Mouse (Mus musculus) hindbrain, embryonic 14.5 days (tissue): Measurements from ENCODE around the gene Alkbh3. TPM values are rescaled to one million over a fixed set of nuclear protein-coding genes. Genes with fewer than 3 reads are reported as not detected.

Source experiments
- ATAC-seq: fragments of 200-750 bp; cut with Nextera tagmentation; 2 replicates; pipeline ENCODE4 v1.8.0; 2017; ENCODE audit warnings: moderate number of reproducible peaks, mild to moderate bottlenecking, moderate TSS enrichment, moderate library complexity; ENCODE audit not compliant: low FRiP score
- DNase-seq: peaks from one replicate; pipeline ENCODE4 v3.0.0-alpha.2; 2015; ENCODE audit warnings: low spot score
- H3K27ac ChIP-seq: fragments of 300-500 bp; sonication (generic); 2 replicates; pipeline ENCODE4 v1.5.1; 2014; ENCODE audit warnings: mild to moderate bottlenecking, moderate library complexity
- H3K27me3 ChIP-seq: fragments of 300-500 bp; sonication (generic); 2 replicates; pipeline ENCODE4 v1.6.1; 2014; ENCODE audit warnings: mild to moderate bottlenecking, low read length, mixed read lengths; ENCODE audit not compliant: control insufficient read depth, insufficient read depth
- H3K36me3 ChIP-seq: fragments of 300-500 bp; sonication (generic); replicated peaks from 2 replicates; pipeline ENCODE4 v1.6.1; 2014; ENCODE audit not compliant: control insufficient read depth, insufficient read depth
- H3K4me1 ChIP-seq: fragments of 300-500 bp; sonication (generic); replicated peaks from 2 replicates; pipeline ENCODE4 v1.6.1; 2014; ENCODE audit warnings: antibody characterized with exemption, low read length, mixed read lengths; ENCODE audit not compliant: control insufficient read depth, insufficient read depth
- H3K4me2 ChIP-seq: fragments of 300-500 bp; sonication (generic); replicated peaks from 2 replicates; pipeline ENCODE4 v1.6.1; 2014; ENCODE audit warnings: mild to moderate bottlenecking, moderate library complexity
- H3K4me3 ChIP-seq: fragments of 300-500 bp; sonication (generic); replicated peaks from 2 replicates; pipeline ENCODE4 v1.5.1; 2014; ENCODE audit warnings: mild to moderate bottlenecking, low read length
- H3K9ac ChIP-seq: fragments of 300-500 bp; sonication (generic); 2 replicates; pipeline ENCODE4 v1.6.1; 2014
- H3K9me3 ChIP-seq: fragments of 300-500 bp; sonication (generic); 2 replicates; pipeline ENCODE4 v1.6.1; 2016; ENCODE audit warnings: low read length; ENCODE audit not compliant: control insufficient read depth
- WGBS: fragments of 180-500 bp; shearing (Covaris S2); extraction: QIAGEN DNeasy Blood & Tissue Kit; methylation state at CpG from one replicate; pipeline ENCODE4 v1.1.7; 2014; 5-methylcytosine and 5-hydroxymethylcytosine counted together
- polyA plus RNA-seq: library from polyadenylated mRNA; unstranded; fragments of >200 nt; fragmentation: Nextera tagmentation; extraction: Ambion mirVana; gene quantifications from 2 replicates; pipeline ENCODE4 v1.2.1, GENCODE M21; 2014

Alkbh3 gene
- polyA plus RNA-seq, 1 experiment from 2014 or later: 52.6 TPM

GRCm38 (mm10) chr2:93976436-93977252, 34.0 kb downstream of the Alkbh3 start:
- WGBS: 3% methylated on average over 37 of the region's 37 CpGs
- peak overlapping the region; percentile 93 for H3K4me2 ChIP-seq
- no peaks in the 10 kb centered on the region for H3K27me3 ChIP-seq
- peaks cover 16% of the 10 kb centered on the region for H3K4me1 ChIP-seq
- H3K27ac ChIP-seq: peak overlapping the region; percentile 77
- H3K4me3 ChIP-seq: peak overlapping the region; percentile 36
- H3K9me3 ChIP-seq: no peaks in the 10 kb centered on the region
- ATAC-seq (peak; percentile 83), DNase-seq (peak; percentile 61)
- peaks cover 28% of the 10 kb centered on the region for H3K36me3 ChIP-seq
- H3K9ac ChIP-seq: peak overlapping the region; percentile 68

GRCm38 (mm10) chr2:93975526-93976435, 34.8 kb downstream of the Alkbh3 start:
- H3K27ac ChIP-seq: peak overlapping the region; percentile 77
- H3K4me2 ChIP-seq: peak overlapping the region; percentile 93
- peak overlapping the region; percentile 36 for H3K4me3 ChIP-seq
- DNase-seq: no peak
- peaks cover 20% of the 10 kb centered on the region for H3K36me3 ChIP-seq
- ATAC-seq: peak; percentile 45
- no peaks in the 10 kb centered on the region for H3K9me3 ChIP-seq
- H3K4me1 ChIP-seq: peaks cover 16% of the 10 kb centered on the region
- 17% methylated on average over 21 of the region's 21 CpGs for WGBS
- H3K9ac ChIP-seq: peak overlapping the region; percentile 68
- no peaks in the 10 kb centered on the region for H3K27me3 ChIP-seq

GRCm38 (mm10) chr2:93975041-93975440, 35.6 kb downstream of the Alkbh3 start:
- Histone ChIP-seq H3K27me3 (no peaks in the 10 kb centered on the region), H3K4me2 (no peak overlapping the region), H3K27ac (no peak overlapping the region), H3K4me1 (peaks cover 16% of the 10 kb centered on the region), H3K4me3 (no peak overlapping the region), H3K9me3 (no peaks in the 10 kb centered on the region), H3K9ac (no peak overlapping the region), H3K36me3 (peaks cover 12% of the 10 kb centered on the region; the same call in 1 of the 2 replicates)
- DNase-seq (no peak), ATAC-seq (no peak)
- WGBS: 42% methylated on average over 7 of the region's 7 CpGs

GRCm38 (mm10) chr2:93971647-93972046, 39.0 kb downstream of the Alkbh3 start:
- Histone ChIP-seq H3K9me3 (no peaks in the 10 kb centered on the region), H3K4me1 (peaks cover 10% of the 10 kb centered on the region), H3K36me3 (no peaks in the 10 kb centered on the region), H3K9ac (no peak overlapping the region), H3K27ac (no peak overlapping the region), H3K4me3 (no peak overlapping the region), H3K27me3 (no peaks in the 10 kb centered on the region), H3K4me2 (no peak overlapping the region)
- DNase-seq (no peak), ATAC-seq (no peak)
- 61% methylated on average over 3 of the region's 3 CpGs for WGBS

- WGBS: 38% methylated on average over 7 of the region's 7 CpGs
- Histone ChIP-seq H3K4me3 (no peak overlapping the region), H3K4me1 (peaks cover 6% of the 10 kb centered on the region; the same call in 1 of the 2 replicates), H3K36me3 (no peaks in the 10 kb centered on the region), H3K9me3 (no peaks in the 10 kb centered on the region), H3K9ac (no peak overlapping the region), H3K27ac (no peak overlapping the region), H3K4me2 (no peak overlapping the region), H3K27me3 (no peaks in the 10 kb centered on the region)
- ATAC-seq (peak; percentile 65; the same call in 1 of the 2 replicates), DNase-seq (no peak)
Observed at GRCm38 (mm10) chr2:93964494-93965160, 46.0 kb downstream of the Alkbh3 start.

- Histone ChIP-seq H3K9me3 (no peaks in the 10 kb centered on the region), H3K4me3 (no peak overlapping the region), H3K4me2 (no peak overlapping the region), H3K27ac (no peak overlapping the region), H3K36me3 (no peaks in the 10 kb centered on the region), H3K9ac (no peak overlapping the region), H3K27me3 (no peaks in the 10 kb centered on the region), H3K4me1 (peaks cover 6% of the 10 kb centered on the region; the same call in 1 of the 2 replicates)
- no peak for ATAC-seq
- 92% methylated on average over 1 of the region's 1 CpGs for WGBS
- DNase-seq: no peak
Observed at GRCm38 (mm10) chr2:93963802-93964201, 46.8 kb downstream of the Alkbh3 start.

GRCm38 (mm10) chr2:93961716-93962115, 48.9 kb downstream of the Alkbh3 start:
- H3K9me3 ChIP-seq: no peaks in the 10 kb centered on the region
- H3K4me3 ChIP-seq: no peak overlapping the region
- no peaks in the 10 kb centered on the region for H3K36me3 ChIP-seq
- H3K4me2 ChIP-seq: no peak overlapping the region
- ATAC-seq: no peak
- no peak overlapping the region for H3K27ac ChIP-seq
- H3K27me3 ChIP-seq: peaks cover 7% of the 10 kb centered on the region
- peaks cover 15% of the 10 kb centered on the region; the same call in 1 of the 2 replicates for H3K4me1 ChIP-seq
- WGBS: 73% methylated on average over 8 of the region's 8 CpGs
- DNase-seq: no peak
- no peak overlapping the region for H3K9ac ChIP-seq

- Histone ChIP-seq H3K27ac (no peak overlapping the region), H3K36me3 (no peaks in the 10 kb centered on the region), H3K9me3 (no peaks in the 10 kb centered on the region), H3K4me2 (no peak overlapping the region), H3K4me3 (no peak overlapping the region), H3K9ac (no peak overlapping the region), H3K4me1 (peaks cover 33% of the 10 kb centered on the region), H3K27me3 (peaks cover 28% of the 10 kb centered on the region)
- DNase-seq (no peak), ATAC-seq (no peak)
- 77% methylated on average over 8 of the region's 8 CpGs for WGBS
Observed at GRCm38 (mm10) chr2:93959346-93959745, 51.3 kb downstream of the Alkbh3 start.

GRCm38 (mm10) chr2:93958216-93958615, 52.4 kb downstream of the Alkbh3 start:
- H3K27me3 ChIP-seq: peaks cover 34% of the 10 kb centered on the region
- no peak overlapping the region for H3K9ac ChIP-seq
- H3K4me2 ChIP-seq: no peak overlapping the region
- H3K9me3 ChIP-seq: no peaks in the 10 kb centered on the region
- ATAC-seq (no peak), DNase-seq (no peak)
- no peak overlapping the region for H3K27ac ChIP-seq
- no peak overlapping the region for H3K4me3 ChIP-seq
- H3K36me3 ChIP-seq: no peaks in the 10 kb centered on the region
- H3K4me1 ChIP-seq: peaks cover 35% of the 10 kb centered on the region
- 66% methylated on average over 3 of the region's 3 CpGs for WGBS
